Mouse (Mus musculus) gastrocnemius, postnatal 14 days (tissue): Measurements from ENCODE around the gene 9130204L05Rik. TPM values are rescaled to one million over a fixed set of nuclear protein-coding genes. Genes with fewer than 3 reads are reported as not detected.

Experiments used
- DNase-seq: peaks from one replicate; pipeline ENCODE4 v3.0.0; 2021; ENCODE audit warnings: mixed read lengths
- intact Hi-C: fragments of 180-260 bp; cut with DNase I; formaldehyde crosslinking; loops from one replicate; pipeline ENCODE4 v1.15.1; 2025; ENCODE audit warnings: low total_unique reads
- long read RNA-seq, 2 experiments: library from polyadenylated mRNA; stranded (forward); transcript quantifications; one replicate each; pipeline ENCODE4 v2.0.0; 2021
- total RNA-seq, 2 experiments: library from RNA; stranded (reverse); gene quantifications; 2 replicates each; pipeline ENCODE4 v1.2.3; 2021

9130204L05Rik gene
- not detected for total RNA-seq
- long read RNA-seq, experiment 1: 0 reads
- long read RNA-seq, experiment 2: 0 reads

DNA sequence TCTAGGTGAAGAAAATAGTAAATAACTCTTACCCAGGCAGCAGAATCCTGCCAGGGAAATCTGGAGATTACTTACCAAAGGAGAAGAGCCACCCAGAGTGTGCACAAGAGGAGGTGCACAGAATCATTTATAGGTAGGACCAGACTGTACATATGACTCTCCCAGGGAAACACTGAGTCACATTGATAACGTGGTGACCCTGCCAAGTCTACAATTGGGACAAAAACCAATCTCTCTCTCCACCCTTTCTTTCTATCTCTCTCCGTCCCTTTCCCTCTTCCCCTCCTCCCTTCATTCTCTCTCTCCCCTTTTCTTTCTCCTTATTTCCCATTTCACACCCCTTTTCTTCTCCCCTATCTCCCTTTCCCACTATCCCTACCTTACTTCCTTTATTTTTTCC, at the start of gene 9130204L05Rik:
9130204L05Rik (minus strand) TSS at position 101 of the 400 bp plus-strand sequence.
- DNase-seq: no peak
- intact Hi-C loops: no loop called here

DNA sequence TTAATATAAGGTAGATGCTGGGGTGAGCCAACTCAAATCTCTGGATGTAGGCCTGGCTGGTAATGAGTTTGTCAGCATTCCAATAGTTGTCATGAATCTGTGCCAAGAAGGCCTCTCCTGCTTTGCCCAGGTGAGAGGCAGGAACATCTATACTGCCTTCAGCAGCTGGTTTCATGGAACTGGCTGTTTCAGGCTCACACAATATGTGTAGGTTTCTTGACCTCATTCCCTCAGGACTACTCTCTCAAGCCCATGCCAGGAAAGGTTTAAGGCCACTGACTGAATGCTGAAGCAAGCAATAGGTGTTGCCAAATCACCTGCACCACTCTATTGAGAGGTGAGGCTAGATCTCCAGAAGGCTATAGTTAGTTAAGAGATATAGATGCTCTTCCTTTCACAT, 18.1 kb upstream of the 9130204L05Rik start:
- DNase-seq: no peak
- intact Hi-C loops: no loop called here

- DNase-seq: no peak
- intact Hi-C loops: no loop called here
Measured at GRCm38 (mm10) chr3:91059211-91059610, 31.4 kb downstream of the 9130204L05Rik start.

GRCm38 (mm10) chr3:91052654-91053053, 37.9 kb downstream of the 9130204L05Rik start:
- intact Hi-C loops: no loop called here
- no peak for DNase-seq
